Mouse (Mus musculus) layer of hippocampus, adult 9-10 months (tissue): ENCODE results near the gene Xpr1.

Experiments used
- DNase-seq: peaks from one replicate; pipeline ENCODE4 v3.0.0; 2022; ENCODE audit warnings: low spot score

The Xpr1 gene

DNA sequence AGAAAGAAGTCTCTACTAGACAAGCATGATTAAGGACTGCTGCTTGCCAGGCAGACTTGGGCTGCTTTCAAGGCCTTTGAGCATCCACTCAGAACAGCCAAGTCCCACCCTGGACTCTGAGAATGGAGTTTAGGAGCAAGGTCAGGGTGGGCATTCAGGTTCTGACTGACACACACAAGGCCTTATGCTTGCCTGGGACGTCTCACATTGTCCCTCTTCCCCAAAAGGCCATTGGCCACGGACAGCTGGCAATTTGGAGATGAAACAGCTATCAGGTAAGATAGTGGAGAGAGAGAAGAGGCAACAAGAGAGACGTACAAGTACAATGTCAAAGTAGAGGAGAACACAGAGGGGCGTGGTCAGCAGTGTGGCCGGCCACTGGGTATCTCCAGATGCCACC lies 165.6 kb downstream of the Xpr1 start:
- DNase-seq, result no peak

DNA sequence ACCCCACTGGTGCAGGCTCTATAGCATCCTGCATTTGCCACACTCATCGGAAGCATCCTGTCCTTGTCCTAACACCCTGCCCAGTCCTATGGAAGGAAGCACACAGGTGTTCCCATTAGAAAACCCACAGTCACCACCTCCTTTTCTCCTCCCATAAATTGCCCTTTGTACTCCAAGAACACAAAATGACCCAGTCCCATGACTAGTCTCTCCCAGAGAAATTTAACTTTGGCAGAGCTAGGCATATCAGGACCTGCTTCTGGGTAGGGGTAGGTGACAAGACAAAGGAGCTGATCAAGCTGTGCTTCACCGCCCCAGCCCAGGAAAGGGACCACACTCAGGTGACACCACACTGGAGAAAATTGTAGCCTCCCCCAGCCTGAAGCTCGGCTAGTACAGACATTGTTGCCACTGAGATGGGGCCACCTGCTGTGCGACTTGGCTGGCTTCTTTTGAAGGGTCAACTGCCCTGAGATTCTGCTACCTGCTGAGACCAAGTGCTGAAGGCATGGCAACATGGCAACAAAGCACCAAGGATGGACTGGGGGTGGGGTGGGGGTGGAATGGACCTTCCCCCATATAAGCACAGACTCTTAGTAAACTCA lies 166.6 kb downstream of the Xpr1 start:
- DNase-seq, result no peak

DNA sequence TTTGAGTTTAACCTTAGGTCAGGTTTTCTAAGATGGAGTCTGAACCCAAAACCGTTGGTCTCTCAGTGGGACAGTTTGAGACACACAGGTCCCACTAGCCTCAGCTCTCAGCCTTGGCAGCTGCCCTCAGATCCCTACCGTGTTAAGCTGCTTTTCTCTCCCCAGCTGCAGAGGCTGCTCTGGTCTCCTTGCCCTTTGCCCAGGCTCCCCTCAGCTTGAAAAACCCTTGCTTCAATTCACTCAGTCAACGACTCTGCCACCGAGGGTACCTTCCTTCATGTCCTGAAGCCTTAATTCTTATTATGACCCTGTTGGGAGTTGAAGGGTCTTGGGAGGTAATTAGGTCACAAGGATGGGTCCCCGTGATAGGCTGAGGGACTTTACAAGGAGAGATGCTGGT lies 167.3 kb downstream of the Xpr1 start:
- DNase-seq, result no peak

DNA sequence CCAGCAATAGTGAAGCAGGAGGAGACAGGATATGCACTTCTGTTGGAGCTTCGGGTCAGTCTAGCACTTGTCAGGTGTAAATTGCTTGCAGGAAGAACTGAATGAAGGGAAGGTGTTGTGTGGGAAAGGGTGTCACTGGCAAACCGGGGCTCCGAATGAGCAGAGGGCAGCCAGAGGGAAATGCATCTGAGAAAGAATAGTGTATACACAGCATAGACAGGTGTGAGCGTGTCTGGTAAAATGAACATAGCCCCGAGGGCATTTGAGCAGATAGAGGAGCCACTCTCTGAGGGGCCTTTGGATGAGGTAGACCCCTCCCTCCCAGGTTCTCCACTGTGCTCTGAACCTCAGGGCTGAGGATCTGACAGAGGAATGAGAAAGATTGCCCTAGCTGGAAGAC lies 169.2 kb downstream of the Xpr1 start:
- DNase-seq, result no peak

DNA sequence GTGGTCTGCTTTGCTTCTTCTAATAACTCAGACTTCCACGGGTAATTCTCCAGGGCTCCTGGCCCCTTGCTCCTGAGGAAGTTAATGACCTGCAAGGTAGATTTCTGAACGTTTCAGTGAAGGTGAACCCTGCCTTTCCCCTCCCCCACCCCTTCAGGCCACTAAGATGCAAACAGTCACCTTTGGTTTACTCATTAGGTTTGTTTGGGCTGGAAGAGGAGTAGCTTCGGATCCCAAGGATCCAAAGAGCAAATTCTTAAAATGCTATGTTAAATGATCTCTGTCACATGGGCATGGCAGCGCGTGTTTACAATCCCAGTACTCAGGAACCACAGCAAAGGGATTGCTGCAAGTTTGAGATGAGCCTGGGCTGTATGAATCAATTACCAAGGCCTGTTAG lies 169.8 kb downstream of the Xpr1 start:
- no peak for DNase-seq

DNA sequence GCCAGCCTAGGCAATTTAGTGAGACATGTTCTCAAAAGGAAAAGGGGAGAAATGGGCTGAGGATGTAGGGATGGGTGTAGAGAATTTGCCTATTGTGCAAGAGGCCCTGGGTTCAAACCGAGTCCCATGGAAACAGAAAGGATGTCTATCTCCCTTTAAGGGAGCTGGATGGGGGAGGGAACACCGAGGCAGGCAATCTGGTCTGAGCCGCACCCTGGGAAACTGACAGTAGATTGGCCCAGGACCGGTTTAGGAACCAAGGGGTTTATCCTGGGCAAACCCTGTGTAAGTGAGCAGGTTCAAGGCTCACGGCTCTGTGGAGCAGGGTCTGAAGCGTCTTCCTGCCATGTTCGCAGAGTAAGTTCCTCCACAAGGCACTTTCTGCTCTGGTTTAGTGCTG lies 171.7 kb downstream of the Xpr1 start:
- no peak for DNase-seq

DNA sequence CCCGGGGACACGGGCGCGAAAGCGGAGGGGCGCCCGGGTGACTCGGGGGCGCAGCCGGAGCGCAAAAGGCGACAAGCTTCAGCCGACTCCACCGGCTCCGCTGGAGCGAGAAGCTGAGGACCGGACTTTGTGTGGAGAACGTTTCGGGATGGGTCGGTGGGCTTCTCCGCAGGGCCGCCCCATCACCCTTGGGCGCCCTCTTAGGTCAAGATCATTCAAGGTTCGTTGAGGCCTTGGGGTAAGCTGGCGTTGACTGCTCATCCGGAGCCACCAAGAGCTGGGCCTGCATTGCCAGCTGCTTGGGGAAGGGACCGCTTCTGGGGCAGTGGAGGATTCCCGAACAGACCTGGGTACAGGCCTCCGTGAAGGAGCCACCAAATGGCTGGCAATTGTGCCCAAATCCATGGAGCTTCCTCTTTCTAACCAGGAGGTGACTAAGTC lies 172.4 kb downstream of the Xpr1 start:
- no peak for DNase-seq

DNA sequence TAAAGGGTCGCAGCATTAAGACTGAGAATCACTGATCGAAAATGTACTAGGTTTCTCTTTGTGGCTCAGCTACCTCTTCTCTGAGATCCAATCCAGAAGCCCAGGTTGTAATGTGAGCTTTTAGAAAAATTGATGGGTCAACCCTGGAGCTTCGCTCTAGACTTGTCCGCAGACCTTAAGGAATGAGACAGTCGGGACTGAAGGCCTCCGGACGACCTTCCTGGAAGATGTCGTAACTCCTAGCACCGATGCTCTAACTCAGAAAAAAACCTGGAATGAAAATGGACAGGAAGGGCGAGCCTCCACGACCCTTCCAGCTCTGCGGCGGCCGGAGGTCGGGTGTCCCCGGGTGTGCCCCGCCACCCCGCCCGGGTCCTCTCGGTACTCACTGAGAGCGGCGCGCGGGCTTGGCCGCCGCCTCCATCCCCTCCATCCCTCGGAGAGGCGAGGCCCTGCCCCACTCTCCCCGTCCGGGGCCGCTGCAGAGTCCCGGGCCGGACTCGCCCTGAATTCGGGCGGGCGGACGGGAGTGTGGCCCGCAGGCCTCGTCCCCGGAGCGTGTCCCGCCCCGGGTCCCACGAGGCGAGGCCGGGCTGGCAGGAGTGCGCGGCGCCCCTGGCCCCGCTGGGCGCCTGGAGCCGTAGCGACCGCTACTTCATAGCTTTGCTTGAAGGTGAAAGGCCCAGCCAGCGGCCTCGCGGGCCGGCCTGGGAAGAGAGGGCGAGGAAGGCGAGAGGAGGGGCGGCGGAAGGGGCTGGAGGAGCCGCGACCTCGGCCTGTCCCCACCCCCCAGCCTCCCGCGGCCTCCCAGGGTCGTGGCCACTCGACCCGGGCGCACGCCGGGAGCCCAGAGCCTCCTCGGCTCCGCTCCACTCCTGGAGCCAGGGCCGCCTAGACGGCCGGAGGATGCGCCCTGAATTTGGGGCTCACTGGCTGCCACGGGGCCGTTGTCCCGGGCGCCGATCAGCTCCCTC lies 173.1 kb downstream of the Xpr1 start, which contains the start of gene BC034090:
TSS of gene BC034090 (minus strand) at position 648 of the 974 bp plus-strand sequence.
- no peak for DNase-seq

DNA sequence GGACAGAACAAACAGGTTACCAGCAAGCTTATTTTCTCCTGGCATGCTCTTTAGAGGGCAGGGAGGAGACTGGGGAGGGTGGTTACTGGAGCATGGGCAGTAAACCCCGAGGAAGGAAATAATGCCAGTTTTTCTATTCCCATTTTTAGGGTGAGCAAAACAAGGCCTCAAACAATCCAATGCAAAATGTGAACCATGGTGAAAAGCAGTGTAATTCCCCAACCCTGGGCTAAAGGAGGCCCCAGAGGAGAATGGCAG lies 174.8 kb downstream of the Xpr1 start:
- no peak for DNase-seq

DNA sequence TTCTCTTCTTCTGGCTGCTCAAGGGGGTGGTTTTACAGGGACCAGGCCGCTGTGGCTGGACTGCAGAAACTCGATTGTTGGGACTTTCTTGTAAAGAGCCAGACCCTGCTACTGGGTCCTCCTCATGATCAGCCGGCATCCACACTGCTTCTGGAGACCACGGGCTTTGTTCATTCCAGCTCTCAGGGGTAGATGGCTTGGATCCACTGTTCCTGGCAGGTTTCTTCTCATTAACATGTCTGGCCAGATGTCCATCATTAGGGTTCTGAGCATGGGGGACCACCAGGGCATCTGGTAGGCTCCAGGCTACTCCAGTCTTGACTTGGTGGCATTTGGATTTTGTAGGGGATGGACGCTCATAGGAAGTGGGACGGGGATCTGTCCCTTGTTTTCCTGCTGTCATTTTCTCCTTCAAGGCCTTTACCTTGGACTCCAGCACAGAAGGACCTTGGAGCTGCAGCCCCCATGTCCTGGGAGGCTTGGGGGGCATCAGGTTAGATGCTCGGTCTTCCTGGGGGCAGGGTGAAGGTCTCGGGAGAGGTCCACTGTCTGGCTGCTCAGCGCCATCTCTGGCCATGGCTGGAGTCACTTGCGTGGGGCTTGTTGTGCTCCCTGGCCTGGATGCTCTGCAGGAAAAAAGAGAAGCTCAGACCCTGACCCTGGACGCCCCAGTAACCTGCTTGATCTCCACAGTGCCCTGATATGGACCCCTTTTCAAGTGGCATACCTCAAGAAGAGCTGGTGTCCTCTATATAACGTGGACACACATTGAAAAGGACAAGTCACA lies 175.3 kb downstream of the Xpr1 start:
- DNase-seq, result no peak

DNA sequence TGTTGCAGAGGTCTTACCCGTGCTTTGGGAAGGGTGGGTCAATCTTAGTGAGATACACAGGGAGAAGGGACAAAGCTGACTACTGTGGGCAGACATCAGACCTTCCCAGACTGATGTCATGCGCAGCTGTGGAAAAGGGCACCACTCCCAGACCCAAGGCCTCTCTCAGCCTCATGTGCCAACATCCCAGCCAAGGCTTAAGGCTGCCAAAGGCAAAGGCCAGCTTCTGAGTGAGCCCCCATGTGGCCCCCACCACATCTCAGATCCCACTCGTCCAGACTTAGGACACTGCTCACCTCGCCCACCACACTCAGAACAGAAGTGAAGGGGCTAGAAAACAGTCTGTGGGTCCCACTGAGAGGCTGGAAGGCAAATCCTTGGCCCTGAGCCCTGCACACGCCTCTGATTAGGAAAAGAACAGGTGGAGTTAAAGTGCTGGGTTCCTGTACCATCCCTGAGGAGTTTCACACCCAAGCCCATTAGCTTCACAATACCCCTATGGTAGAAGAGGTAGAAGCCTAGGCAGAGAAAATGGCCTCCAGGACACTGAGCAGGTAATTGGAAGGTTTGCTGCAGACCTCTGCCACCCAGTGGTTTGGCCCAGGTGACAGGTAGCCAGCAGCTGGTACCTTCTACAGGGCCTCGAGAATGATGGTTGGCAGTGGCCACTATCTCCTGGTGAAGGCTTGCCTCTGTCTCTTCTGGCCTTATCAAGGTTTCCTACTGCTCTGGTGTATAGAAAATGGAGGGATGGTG lies 177.1 kb downstream of the Xpr1 start:
- no peak for DNase-seq

DNA sequence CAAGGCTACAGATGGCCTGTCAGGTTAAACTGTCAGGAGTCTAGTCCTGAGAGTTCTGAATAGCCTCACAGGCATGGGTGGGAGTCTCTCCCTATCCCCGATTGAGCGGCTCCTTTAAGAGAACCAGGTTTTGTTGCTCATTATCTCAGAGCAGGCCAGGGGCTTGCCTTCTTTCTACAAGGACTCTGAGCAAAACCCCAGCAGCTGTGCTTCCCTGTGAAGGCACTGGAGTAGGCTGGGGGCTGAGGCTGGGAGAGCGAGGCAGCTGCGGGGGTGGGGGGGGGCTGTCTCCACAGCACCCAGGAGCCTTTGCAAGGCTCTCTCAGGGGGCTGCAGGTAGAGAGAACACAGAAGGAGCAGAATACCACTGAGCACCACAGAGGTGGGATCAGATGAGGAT lies 178.0 kb downstream of the Xpr1 start:
- DNase-seq, result no peak

DNA sequence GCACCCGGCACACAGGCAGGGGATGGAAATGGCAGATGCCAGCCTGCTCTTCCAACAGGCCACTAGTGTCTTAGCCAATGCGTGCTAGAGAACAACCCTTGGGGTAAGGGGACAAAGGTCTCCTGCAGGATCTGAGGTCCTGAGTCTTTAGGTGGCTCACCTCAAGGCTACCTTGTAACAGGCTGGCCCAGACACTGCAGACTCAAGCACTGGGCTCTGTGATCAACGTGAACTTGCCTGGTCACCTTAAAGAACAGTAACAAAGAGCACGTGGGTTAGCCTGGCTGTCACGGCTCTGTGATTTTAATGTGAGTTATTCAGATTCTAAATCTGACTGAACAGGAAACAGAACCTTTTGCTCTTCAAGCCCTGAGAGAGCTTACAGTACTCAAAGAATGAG lies 179.1 kb downstream of the Xpr1 start:
- no peak for DNase-seq

DNA sequence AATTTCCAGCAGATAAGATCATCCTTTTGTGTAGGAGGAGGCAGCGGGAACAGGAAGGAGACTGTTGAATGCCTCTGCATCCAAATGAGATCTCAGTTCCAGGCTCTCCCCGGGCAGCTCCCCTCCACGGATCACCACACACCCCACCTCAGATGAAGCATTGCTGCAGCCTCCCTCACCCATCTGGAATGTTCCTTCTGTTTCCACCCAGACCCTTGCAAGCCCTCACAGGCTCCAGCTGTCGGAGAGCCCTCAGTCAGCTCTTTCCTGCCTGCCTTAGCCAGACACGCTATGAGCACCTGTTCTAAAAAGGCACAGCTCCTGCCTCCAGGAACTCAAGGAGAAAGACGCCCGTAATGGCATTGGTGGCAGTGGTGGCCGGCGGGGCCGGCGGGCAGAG lies 179.8 kb downstream of the Xpr1 start:
- DNase-seq, result no peak

DNA sequence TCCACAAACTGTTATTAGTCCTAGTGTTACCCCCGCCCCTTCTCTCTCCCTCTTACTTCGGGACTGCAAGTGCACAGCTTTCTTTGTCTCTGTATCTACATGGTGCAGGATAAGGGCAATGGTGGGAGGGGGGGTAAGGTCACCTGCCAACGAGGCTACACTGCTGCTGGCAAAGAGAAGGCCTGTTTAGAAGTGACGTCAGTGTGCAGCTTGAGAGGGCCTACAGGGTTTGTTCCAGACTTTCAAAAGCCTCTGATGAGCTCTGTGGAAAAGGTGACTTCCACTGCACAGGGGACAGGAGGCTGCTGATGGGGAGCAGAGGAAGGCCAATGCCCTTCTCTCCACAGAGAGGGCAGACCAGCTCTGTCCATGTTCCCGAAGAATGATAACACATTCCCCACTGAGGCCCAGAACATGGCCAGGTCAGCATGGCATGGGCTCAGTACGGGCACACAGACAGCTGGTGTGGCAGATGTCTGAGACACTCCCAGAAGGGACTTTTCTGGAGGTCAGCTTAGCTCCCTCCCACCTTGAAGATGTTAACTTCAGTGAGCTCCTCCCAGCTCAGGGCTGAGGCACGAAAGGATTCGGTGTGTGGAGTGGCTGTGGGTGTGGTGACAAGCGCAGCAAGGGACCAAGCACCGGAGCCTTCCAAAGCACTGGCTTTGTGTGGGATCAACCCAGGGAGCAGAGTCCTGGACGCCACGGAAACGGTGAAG lies 180.8 kb downstream of the Xpr1 start:
- no peak for DNase-seq

DNA sequence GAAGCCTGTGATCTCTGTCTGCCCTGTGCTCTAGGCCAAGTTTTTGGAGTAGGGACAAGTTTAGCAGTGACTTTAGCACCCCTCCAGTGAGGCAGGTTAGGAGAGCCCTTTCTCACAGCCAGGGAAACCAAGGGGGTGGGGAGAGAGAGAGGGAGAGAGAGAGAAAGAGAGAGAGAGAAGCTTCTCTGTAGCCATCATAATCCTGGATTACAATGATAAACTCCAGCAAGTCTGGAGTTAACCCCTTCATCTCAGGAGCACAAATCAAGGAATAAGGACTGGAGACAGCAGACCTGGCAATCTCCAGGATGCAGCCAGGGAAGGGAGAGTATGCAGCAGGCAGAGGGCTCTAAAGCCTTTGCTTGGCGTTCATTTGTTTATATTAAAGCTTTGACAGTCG lies 181.6 kb downstream of the Xpr1 start:
- DNase-seq, result no peak

DNA sequence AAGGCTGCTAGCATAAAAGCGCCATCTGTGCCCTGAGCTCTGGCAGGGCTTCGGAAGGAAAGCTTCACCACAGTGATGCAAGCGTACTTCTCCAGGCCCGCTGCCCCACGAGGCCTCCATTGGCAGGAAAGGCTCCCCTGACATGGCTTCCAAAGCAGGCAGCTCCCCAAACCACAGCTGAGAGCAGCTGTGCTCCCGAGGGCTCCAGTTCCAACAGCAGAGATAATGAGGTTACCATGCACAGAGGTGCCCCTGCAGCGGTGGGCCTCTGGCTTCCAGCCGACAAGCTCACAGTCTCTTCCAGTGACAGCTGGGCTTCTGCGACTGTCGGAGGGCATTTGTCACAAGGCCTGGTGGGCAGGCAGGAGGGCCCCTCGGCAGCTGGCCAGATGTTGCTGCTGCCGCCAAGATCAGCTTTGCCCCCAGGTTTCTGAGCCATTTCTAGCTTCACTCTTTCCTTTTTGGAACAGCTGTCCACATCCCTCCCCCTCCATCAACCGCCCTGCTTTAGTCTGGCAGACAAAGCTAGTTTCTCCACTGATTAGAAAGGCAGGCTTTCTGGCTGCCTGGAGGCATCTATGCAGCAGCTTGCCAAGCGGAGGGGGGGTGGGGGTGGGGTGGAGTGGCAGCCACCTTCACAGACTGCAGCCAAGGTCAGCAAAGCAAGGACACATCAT lies 183.1 kb downstream of the Xpr1 start:
- DNase-seq, result no peak

DNA sequence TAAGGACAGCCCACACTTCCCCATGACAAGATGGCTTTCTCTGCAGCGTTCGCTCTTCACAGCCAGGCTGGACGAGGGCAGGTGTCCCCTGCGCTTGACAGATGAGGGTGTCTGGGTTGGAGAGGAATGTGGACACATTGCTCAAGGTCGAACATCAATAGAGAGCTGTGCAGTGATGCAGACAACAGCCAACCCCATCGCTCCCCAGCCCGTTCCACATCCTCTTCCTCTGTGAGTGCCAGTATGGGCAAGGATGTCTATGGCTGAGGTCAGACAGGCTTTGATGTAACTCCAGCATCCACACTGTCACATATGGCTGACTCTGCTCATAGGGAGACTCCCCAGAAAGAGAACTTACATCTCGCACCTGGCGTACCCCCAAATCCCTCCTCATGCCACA lies 183.8 kb downstream of the Xpr1 start:
- DNase-seq, result no peak

DNA sequence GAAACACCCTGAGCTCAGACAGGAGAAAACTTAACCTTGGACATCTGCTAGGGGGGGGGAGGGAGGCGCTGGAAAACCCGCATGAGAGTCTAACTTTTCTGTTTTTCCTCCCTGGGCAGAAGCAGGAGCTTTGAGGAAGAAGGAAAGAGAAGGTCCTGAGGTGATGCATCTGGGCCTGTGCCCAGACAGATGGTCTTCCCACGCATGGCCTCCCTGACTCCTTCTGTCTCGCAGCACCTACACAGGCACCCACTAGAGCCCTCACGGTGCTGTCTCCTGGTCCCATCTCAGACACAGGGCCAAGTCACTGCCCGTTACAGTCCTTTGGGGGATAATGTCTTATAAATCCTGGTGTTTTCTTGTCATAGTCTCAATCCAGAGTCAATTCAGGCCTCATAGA lies 184.4 kb downstream of the Xpr1 start:
- DNase-seq, result no peak

DNA sequence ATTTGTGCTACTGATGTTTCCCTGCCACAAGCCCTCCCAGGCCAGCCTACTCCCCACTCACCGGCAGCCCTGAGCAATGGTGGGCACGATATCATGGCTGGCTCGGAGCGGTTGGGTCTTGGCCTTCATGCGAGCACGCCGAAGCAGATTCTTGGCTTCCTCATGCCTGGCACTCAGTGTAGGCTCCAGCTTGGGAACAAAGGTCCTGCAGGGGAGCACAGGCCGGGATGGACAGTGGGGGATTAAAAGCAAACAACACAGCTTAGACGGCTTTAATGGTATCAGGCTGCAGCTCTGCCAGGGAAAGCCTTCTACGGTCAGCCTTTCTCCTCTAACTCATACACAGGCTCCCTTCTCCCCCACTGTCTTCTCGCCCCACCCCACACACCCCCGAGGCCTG lies 184.8 kb downstream of the Xpr1 start:
- no peak for DNase-seq
